Mouse (Mus musculus) C2C12 (cell line): Measurements from ENCODE around the gene Abhd6. TPM values are rescaled to one million over a fixed set of nuclear protein-coding genes. Genes with fewer than 3 reads are reported as not detected.

Experiments used
- H3K27me3 ChIP-seq: one replicate; pipeline ENCODE4 v1.6.1; 2011; ENCODE audit not compliant: control insufficient read depth, insufficient read depth, insufficient read length
- H3K36me3 ChIP-seq: one replicate; pipeline ENCODE4 v1.6.1; 2011; ENCODE audit not compliant: control insufficient read depth, insufficient read depth
- H3K4me3 ChIP-seq: one replicate; pipeline ENCODE4 v1.5.1; 2011; ENCODE audit warnings: mild to moderate bottlenecking, control low read depth; ENCODE audit not compliant: poor library complexity, insufficient read depth, severe bottlenecking
- H3K79me2 ChIP-seq: one replicate; pipeline ENCODE4 v1.6.1; 2011; ENCODE audit not compliant: control insufficient read depth, insufficient read depth
- H3K79me3 ChIP-seq: one replicate; pipeline ENCODE4 v1.6.1; 2011; ENCODE audit warnings: low read depth, control low read depth
- H3ac ChIP-seq: one replicate; pipeline ENCODE3; 2011; ENCODE audit warnings: low read depth; ENCODE audit not compliant: control insufficient read depth, insufficient read length
- CEBPB ChIP-seq: IDR thresholded peaks from one replicate; pipeline ENCODE4 v1.6.1; 2011; ENCODE audit warnings: low read depth, mild to moderate bottlenecking, control low read depth, moderate library complexity
- CTCF ChIP-seq: IDR thresholded peaks from one replicate; pipeline ENCODE4 v1.5.1; 2011; ENCODE audit not compliant: control insufficient read depth, insufficient read depth, insufficient read length
- FOSL1 ChIP-seq: IDR thresholded peaks from one replicate; pipeline ENCODE4 v1.8.0; 2011; ENCODE audit warnings: mild to moderate bottlenecking, low read length; ENCODE audit not compliant: poor library complexity, insufficient read depth, severe bottlenecking
- MAX ChIP-seq: IDR thresholded peaks from one replicate; pipeline ENCODE4 v1.6.1; 2011; ENCODE audit warnings: mild to moderate bottlenecking, control low read depth
- MYOD1 ChIP-seq: IDR thresholded peaks from one replicate; pipeline ENCODE4 v1.6.1; 2011; ENCODE audit warnings: low read depth; ENCODE audit not compliant: control insufficient read depth, insufficient read length
- MYOG ChIP-seq: IDR thresholded peaks from one replicate; pipeline ENCODE4 v1.6.1; 2011; ENCODE audit not compliant: control insufficient read depth, insufficient read length; ENCODE audit errors: extremely low read depth
- USF1 ChIP-seq: IDR thresholded peaks from one replicate; pipeline ENCODE4 v1.6.1; 2011; ENCODE audit warnings: low read depth, mild to moderate bottlenecking, control low read depth, moderate library complexity
- polyA plus RNA-seq: library from polyadenylated mRNA; unstranded; fragments of >200 nt; fragmentation: generic; extraction: Trizol; gene quantifications from one replicate; pipeline ENCODE4 v1.2.1, GENCODE M21; 2012; ENCODE audit warnings: missing spikeins

Gene Abhd6
- polyA plus RNA-seq, 1 experiment: 9.0 TPM

GRCm38 (mm10) chr14:8042577-8042976 is 39.9 kb downstream of the Abhd6 start:
- Histone ChIP-seq H3K27me3 (no peaks in the 10 kb centered on the region), H3K79me2 (no peaks in the 10 kb centered on the region), H3ac (no peak overlapping the region), H3K79me3 (no peaks in the 10 kb centered on the region), H3K36me3 (no peaks in the 10 kb centered on the region), H3K4me3 (no peak overlapping the region)
- no peak for TF ChIP-seq CEBPB
- TF ChIP-seq MAX: no peak

GRCm38 (mm10) chr14:8044330-8044729 is 41.6 kb downstream of the Abhd6 start:
- Histone ChIP-seq H3K4me3 (no peak overlapping the region), H3K79me3 (no peaks in the 10 kb centered on the region), H3K36me3 (no peaks in the 10 kb centered on the region), H3K79me2 (no peaks in the 10 kb centered on the region), H3K27me3 (no peaks in the 10 kb centered on the region), H3ac (no peak overlapping the region)
- TF ChIP-seq MAX (no peak), MYOD1 (no peak), CTCF (no peak), MYOG (no peak), CEBPB (no peak)

- Histone ChIP-seq H3ac (no peak overlapping the region), H3K4me3 (no peak overlapping the region), H3K27me3 (no peaks in the 10 kb centered on the region), H3K79me3 (no peaks in the 10 kb centered on the region), H3K36me3 (no peaks in the 10 kb centered on the region), H3K79me2 (no peaks in the 10 kb centered on the region)
- no peak for TF ChIP-seq MAX
- TF ChIP-seq USF1: no peak
- TF ChIP-seq FOSL1: no peak
- TF ChIP-seq CTCF: no peak
- no peak for TF ChIP-seq CEBPB
- TF ChIP-seq MYOG: no peak
- no peak for TF ChIP-seq MYOD1
Measured at GRCm38 (mm10) chr14:8044786-8045185, 42.1 kb downstream of the Abhd6 start.

- no peaks in the 10 kb centered on the region for H3K27me3 ChIP-seq
- H3K36me3 ChIP-seq: no peaks in the 10 kb centered on the region
- TF ChIP-seq CTCF (no peak), USF1 (no peak), MAX (no peak), MYOD1 (no peak), CEBPB (no peak), FOSL1 (no peak), MYOG (no peak)
- H3ac ChIP-seq: no peak overlapping the region
- no peaks in the 10 kb centered on the region for H3K79me3 ChIP-seq
- H3K4me3 ChIP-seq: no peak overlapping the region
- H3K79me2 ChIP-seq: no peaks in the 10 kb centered on the region
Measured at GRCm38 (mm10) chr14:8045187-8045846, 42.6 kb downstream of the Abhd6 start.

- H3K79me3 ChIP-seq: no peaks in the 10 kb centered on the region
- H3K36me3 ChIP-seq: no peaks in the 10 kb centered on the region
- no peaks in the 10 kb centered on the region for H3K27me3 ChIP-seq
- no peaks in the 10 kb centered on the region for H3K79me2 ChIP-seq
- H3ac ChIP-seq: no peak overlapping the region
- H3K4me3 ChIP-seq: no peak overlapping the region
- TF ChIP-seq FOSL1 (no peak), MYOD1 (no peak), MYOG (no peak)
Measured at GRCm38 (mm10) chr14:8046839-8047238, 44.1 kb downstream of the Abhd6 start.

GRCm38 (mm10) chr14:8049334-8049733 is 46.6 kb downstream of the Abhd6 start:
- no peak for TF ChIP-seq MYOG
- TF ChIP-seq MAX: no peak
- TF ChIP-seq USF1: no peak
- no peak for TF ChIP-seq CEBPB
- TF ChIP-seq FOSL1: no peak
- TF ChIP-seq CTCF: no peak
- TF ChIP-seq MYOD1: no peak
- no peak overlapping the region for H3ac ChIP-seq
- no peaks in the 10 kb centered on the region for H3K36me3 ChIP-seq
- H3K27me3 ChIP-seq: no peaks in the 10 kb centered on the region
- no peaks in the 10 kb centered on the region for H3K79me3 ChIP-seq
- H3K79me2 ChIP-seq: no peaks in the 10 kb centered on the region
- H3K4me3 ChIP-seq: no peak overlapping the region

- no peaks in the 10 kb centered on the region for H3K27me3 ChIP-seq
- TF ChIP-seq USF1 (no peak), FOSL1 (no peak), CTCF (no peak), MYOG (no peak), MYOD1 (no peak), MAX (no peak), CEBPB (no peak)
- no peak overlapping the region for H3K4me3 ChIP-seq
- no peaks in the 10 kb centered on the region for H3K79me2 ChIP-seq
- no peak overlapping the region for H3ac ChIP-seq
- no peaks in the 10 kb centered on the region for H3K79me3 ChIP-seq
- no peaks in the 10 kb centered on the region for H3K36me3 ChIP-seq
Measured at GRCm38 (mm10) chr14:8051869-8052268, 49.2 kb downstream of the Abhd6 start.
